Mouse (Mus musculus) gastrocnemius, adult 8-10 months (tissue): Measurements from ENCODE around the gene Rnaseh2a. TPM values are rescaled to one million over a fixed set of nuclear protein-coding genes. Genes with fewer than 3 reads are reported as not detected.
A peak's percentile ranks its signal among the peaks of the same experiment; 100 is the strongest.

Experiments
- DNase-seq, 2 experiments: peaks; one replicate each; pipeline ENCODE4 v3.0.0; 2022; ENCODE audit warnings: low spot score in 2 of 2
- total RNA-seq, 4 experiments: library from RNA; stranded (reverse); gene quantifications; 2 replicates each; pipeline ENCODE4 v1.2.4; 2022

Gene Rnaseh2a
- 10 to 100 TPM; 20.4 to 26.5 (median 23.9) TPM for total RNA-seq

- peak in 1 of 2 experiments; percentile 53 for DNase-seq
Measured at GRCm38 (mm10) chr8:84969241-84970134, at the start of gene Rnaseh2a, which contains the start of the genes Gm49661 and Prdx2. TSS of gene Rnaseh2a (minus strand) at chr8:84969767. TSS of gene Gm49661 (minus strand) at chr8:84969433. TSS of gene Prdx2 (plus strand) at chr8:84969587.

GRCm38 (mm10) chr8:85017209-85017608 lies 47.6 kb upstream of the Rnaseh2a start:
- DNase-seq = no peak

GRCm38 (mm10) chr8:85016724-85017123 lies 47.2 kb upstream of the Rnaseh2a start:
- DNase-seq = no peak

GRCm38 (mm10) chr8:85014431-85014830 lies 44.9 kb upstream of the Rnaseh2a start, which contains the start of gene Best2:
TSS of gene Best2 (minus strand) at chr8:85014531.
- DNase-seq = no peak

GRCm38 (mm10) chr8:85013230-85013840 lies 43.8 kb upstream of the Rnaseh2a start:
- no peak for DNase-seq

GRCm38 (mm10) chr8:85011242-85011641 lies 41.7 kb upstream of the Rnaseh2a start:
- no peak for DNase-seq

GRCm38 (mm10) chr8:85007686-85008085 lies 38.1 kb upstream of the Rnaseh2a start:
- DNase-seq = no peak

- peak; percentile 75 to 86 for DNase-seq
Measured at GRCm38 (mm10) chr8:84997649-84998295, 28.2 kb upstream of the Rnaseh2a start.

GRCm38 (mm10) chr8:84996978-84997377 lies 27.4 kb upstream of the Rnaseh2a start:
- DNase-seq = no peak

GRCm38 (mm10) chr8:84995680-84996079 lies 26.1 kb upstream of the Rnaseh2a start:
- no peak for DNase-seq

GRCm38 (mm10) chr8:84994375-84994774 lies 24.8 kb upstream of the Rnaseh2a start:
- no peak for DNase-seq

- no peak for DNase-seq
Measured at GRCm38 (mm10) chr8:84990836-84991235, 21.3 kb upstream of the Rnaseh2a start.

- DNase-seq = peak; percentile 95 to 97
Measured at GRCm38 (mm10) chr8:84990349-84990748, 20.8 kb upstream of the Rnaseh2a start, which contains the start of gene Hook2. TSS of gene Hook2 (plus strand) at chr8:84990603.

GRCm38 (mm10) chr8:84989810-84990209 lies 20.2 kb upstream of the Rnaseh2a start:
- DNase-seq = peak; percentile 92

GRCm38 (mm10) chr8:84989311-84989731 lies 19.8 kb upstream of the Rnaseh2a start:
- DNase-seq = peak; percentile 74 to 75

GRCm38 (mm10) chr8:84987903-84988302 lies 18.3 kb upstream of the Rnaseh2a start:
- no peak for DNase-seq

GRCm38 (mm10) chr8:84987388-84987787 lies 17.8 kb upstream of the Rnaseh2a start:
- no peak for DNase-seq

- no peak for DNase-seq
Measured at GRCm38 (mm10) chr8:84986379-84986945, 16.9 kb upstream of the Rnaseh2a start.

- peak; percentile 71 to 75 for DNase-seq
Measured at GRCm38 (mm10) chr8:84985684-84986378, 16.3 kb upstream of the Rnaseh2a start.

GRCm38 (mm10) chr8:84985049-84985683 lies 15.6 kb upstream of the Rnaseh2a start:
- DNase-seq = no peak
